In the genomic region with DNA sequence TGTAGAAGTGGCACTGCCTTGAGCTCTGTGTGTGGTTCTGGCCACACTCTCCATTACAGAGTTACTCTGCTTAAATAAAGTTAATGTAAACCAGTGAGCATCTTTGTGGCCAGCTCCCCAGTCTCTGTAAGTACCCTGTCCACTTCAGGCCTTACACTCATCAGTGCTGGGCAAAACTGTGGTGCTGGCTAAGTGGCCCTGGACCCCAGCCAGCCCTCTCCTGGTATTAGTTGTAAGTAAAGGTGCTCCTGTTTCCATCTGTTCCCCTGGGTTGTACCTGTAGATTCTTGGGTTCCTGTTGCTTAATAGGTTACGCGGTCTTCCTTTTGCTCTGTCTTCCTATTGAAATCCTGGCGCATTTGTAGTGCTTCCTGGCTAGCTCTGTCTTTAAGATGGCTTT, we compare ENCODE assay signal across 18 mouse cellular contexts. TPM values are rescaled to one million over a fixed set of nuclear protein-coding genes. Genes with fewer than 3 reads are reported as not detected.
DNase-seq lines count a peak whose midpoint lies in the region; ATAC-seq and TF ChIP-seq lines count a peak whose summit lies in the region.
"Had no signal": no experiment of that assay in that cellular context is flagged by ENCODE, and none has a peak within 500 bp of the region (broad histone marks: within the 10 kb centered on the region; RNA-seq: fewer than 3 reads in every experiment).

No protein-coding gene starts in this region.

- WGBS in heart, embryonic 10.5 days, result 99% methylated on average over 3 of the region's 3 CpGs
- 79% methylated on average over 3 of the region's 3 CpGs for WGBS in lung, adult 2 months
- WGBS in lung, postnatal 0 days, result 67% methylated on average over 3 of the region's 3 CpGs

- H3K9ac ChIP-seq in lung, postnatal 0 days (replicated peaks; ENCODE audit: low read depth), result no peak overlapping the region
- H3K9ac ChIP-seq: embryonic facial prominence, embryonic 12.5 days; hindbrain, embryonic 14.5 days had no signal

- no peaks in the 10 kb centered on the region for H3K9me3 ChIP-seq in heart, embryonic 10.5 days
- H3K9me3 ChIP-seq in lung, postnatal 0 days (ENCODE audit: low read length), result no peaks in the 10 kb centered on the region
- H3K9me3 ChIP-seq: embryonic facial prominence, embryonic 12.5 days; hindbrain, embryonic 10.5 days had no signal

- no peak for TF ChIP-seq EP300 in lung, postnatal 0 days (IDR thresholded peaks at IDR 0.05)

- TF ChIP-seq CTCF in lung, adult 2 months (IDR thresholded peaks at IDR 0.05; ENCODE audit: insufficient read depth, low read length), result no peak
- no peak for TF ChIP-seq CTCF in lung, postnatal 0 days (IDR thresholded peaks at IDR 0.05)

- TF ChIP-seq POLR2A in lung, adult 2 months (IDR thresholded peaks at IDR 0.05; ENCODE audit: borderline replicate concordance, extremely low read depth, low read depth, low read length), result no peak

- ATAC-seq in lung, postnatal 0 days, result peak; percentile 25; the same call in 1 of the 2 replicates
- ATAC-seq: activated CD4-positive, CD25-positive, alpha-beta regulatory T cell, adult 4 months; forebrain, embryonic 16.5 days; Patski had no signal

- DNase-seq in heart, embryonic 10.5 days (ENCODE audit: low spot score), result peak; percentile 71
- DNase-seq in heart, adult 9 months (ENCODE audit: low spot score in 2 of 2), result no peak
- DNase-seq in lung, adult 2 months, result peak; percentile 45
- DNase-seq in lung, postnatal 0 days (ENCODE audit: low spot score), result no peak
- peak; percentile 43 to 68 for DNase-seq in lung, postnatal 4 days
- no peak for DNase-seq in adrenal gland, postnatal 4 days (ENCODE audit: low spot score in 2 of 2)
- DNase-seq: adrenal gland, postnatal 14 days; cerebellum, adult 9-11 months; gastrocnemius, postnatal 10 days; heart, adult 2 months; heart, postnatal 10 days had no signal

- H3K27me3 ChIP-seq in heart, embryonic 10.5 days (ENCODE audit: insufficient read depth, poor library complexity, severe bottlenecking), result no peaks in the 10 kb centered on the region
- no peaks in the 10 kb centered on the region for H3K27me3 ChIP-seq in lung, postnatal 0 days (replicated peaks; ENCODE audit: insufficient read depth, low read length)
- H3K27me3 ChIP-seq: CH12.LX; embryonic facial prominence, embryonic 12.5 days; Patski had no signal

- H3K4me1 ChIP-seq in heart, embryonic 10.5 days, result 0 out of 2 replicates have a peak, but pooled peaks cover 6% of the 10 kb centered on the region
- H3K4me1 ChIP-seq in lung, adult 2 months (ENCODE audit: control insufficient read depth, insufficient read depth, low read length), result peaks cover 15% of the 10 kb centered on the region
- 0 out of 2 replicates have a peak, but pooled peaks cover 4% of the 10 kb centered on the region for H3K4me1 ChIP-seq in lung, postnatal 0 days (ENCODE audit: insufficient read depth, low read depth, low read length)
- H3K4me1 ChIP-seq: embryonic facial prominence, embryonic 12.5 days; hindbrain, embryonic 10.5 days had no signal

- H3K4me3 ChIP-seq in heart, embryonic 10.5 days, result no peak overlapping the region
- no peak overlapping the region for H3K4me3 ChIP-seq in lung, adult 2 months (replicated peaks; ENCODE audit: extremely low read depth, low read depth, low read length)
- no peak overlapping the region for H3K4me3 ChIP-seq in lung, postnatal 0 days (ENCODE audit: low read depth, low read length)
- H3K4me3 ChIP-seq: embryonic facial prominence, embryonic 12.5 days; heart, adult 2 months; hindbrain, embryonic 10.5 days had no signal

- H3K27ac ChIP-seq in heart, embryonic 10.5 days, result no peak overlapping the region
- H3K27ac ChIP-seq in lung, postnatal 0 days (ENCODE audit: low read length), result no peak overlapping the region
- H3K27ac ChIP-seq: embryonic facial prominence, embryonic 12.5 days; heart, adult 2 months; hindbrain, embryonic 10.5 days; hindbrain, embryonic 14.5 days had no signal

- peaks cover 5% of the 10 kb centered on the region; the same call in 1 of the 2 replicates for H3K36me3 ChIP-seq in heart, embryonic 10.5 days
- H3K36me3 ChIP-seq in lung, postnatal 0 days (ENCODE audit: insufficient read depth, low read length), result no peaks in the 10 kb centered on the region

- H3K4me2 ChIP-seq in lung, postnatal 0 days (replicated peaks; ENCODE audit: low read depth, low read length), result no peak overlapping the region
- H3K4me2 ChIP-seq: embryonic facial prominence, embryonic 12.5 days; hindbrain, embryonic 14.5 days had no signal

RNA-seq across cellular contexts. Expression of gene Chsy1, which starts 38.5 kb away (rescaled TPM):
- polyA plus RNA-seq in heart, embryonic 10.5 days (2016; fragmentation: Nextera tagmentation; extraction: Ambion mirVana), result 12.6 and 21.0 TPM in 2 replicates
- 14.6 and 18.1 TPM in 2 replicates for polyA plus RNA-seq in lung, adult 2 months (2012; rRNA removed)
- polyA plus RNA-seq in lung, postnatal 0 days (2015; fragmentation: Nextera tagmentation; extraction: Ambion mirVana), result 22.5 and 23.7 TPM in 2 replicates
- total RNA-seq in adrenal gland, postnatal 4 days (2021), result 10 to 100 TPM; 27.8 to 29.5 TPM

Comparison
In these comparisons a context has a peak if more than half of its experiments do, and no peak if none do; other contexts are left out.
1. DNase-seq: peak in heart, embryonic 10.5 days (single experiment), lung, adult 2 months (single experiment) and lung, postnatal 4 days (2 of 2); none in heart, adult 9 months (0 of 2), lung, postnatal 0 days (single experiment) and adrenal gland, postnatal 4 days (0 of 2).